Mouse (Mus musculus): ENCODE data around the gene Uchl4.

DNA sequence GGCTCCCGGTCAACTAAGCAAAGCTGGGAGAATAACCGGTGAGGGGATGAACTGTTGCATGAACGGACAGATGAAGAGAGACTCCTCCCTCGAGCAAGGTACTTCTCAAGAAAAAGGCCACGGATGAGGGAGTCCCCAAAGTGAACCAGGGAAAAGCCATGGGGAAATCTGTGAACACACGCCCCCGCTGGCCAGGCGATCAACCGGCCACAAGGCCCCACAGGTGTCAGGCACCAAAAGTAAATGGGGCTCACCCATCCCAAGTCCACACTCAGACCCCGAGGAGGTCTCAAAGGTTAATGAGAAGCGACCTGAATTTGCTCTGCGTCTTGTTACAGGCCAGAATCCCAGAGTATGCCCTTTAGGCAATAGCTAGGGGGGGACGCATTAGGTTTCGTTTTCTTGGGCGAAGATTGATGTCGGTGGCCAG is 17.6 kb downstream of the Uchl4 start:
- no peak for TF ChIP-seq TAL1 (conservative IDR thresholded peaks at IDR 0.05; ENCODE audit: low read depth, low read length)
- no peak for TF ChIP-seq CTCF (IDR thresholded peaks at IDR 0.05; ENCODE audit: low read depth, low read length)
